8 mouse cellular contexts compared by ENCODE assay signal in genomic region chr10:85182766-85183165, GRCm38 (mm10). TPM values are rescaled to one million over a fixed set of nuclear protein-coding genes. Genes with fewer than 3 reads are reported as not detected.
A peak's percentile ranks its signal among the peaks of the same experiment; 100 is the strongest.
DNase-seq lines count a peak whose midpoint lies in the region; ATAC-seq and TF ChIP-seq lines count a peak whose summit lies in the region.

No protein-coding gene starts in this region.

- H3K27me3 ChIP-seq in lung, embryonic 14.5 days (ENCODE audit: insufficient read depth, low read length), result no peaks in the 10 kb centered on the region
- H3K27me3 ChIP-seq in forebrain, embryonic 14.5 days (replicated peaks; ENCODE audit: control insufficient read depth, insufficient read depth, low read length), result no peaks in the 10 kb centered on the region
- H3K27me3 ChIP-seq in intestine, postnatal 0 days (replicated peaks; ENCODE audit: control insufficient read depth, insufficient read depth, low read length), result no peaks in the 10 kb centered on the region
- no peaks in the 10 kb centered on the region for H3K27me3 ChIP-seq in neural tube, embryonic 14.5 days (ENCODE audit: control insufficient read depth, insufficient read depth, low read length)

- WGBS in lung, embryonic 14.5 days, result 82% methylated on average over 10 of the region's 10 CpGs
- 81% methylated on average over 10 of the region's 10 CpGs for WGBS in lung, adult 2 months
- WGBS in forebrain, embryonic 14.5 days, result 81% methylated on average over 10 of the region's 10 CpGs
- WGBS in intestine, postnatal 0 days, result 87% methylated on average over 10 of the region's 10 CpGs
- WGBS in neural tube, embryonic 14.5 days, result 76% methylated on average over 10 of the region's 10 CpGs

- H3K36me3 ChIP-seq in lung, embryonic 14.5 days (ENCODE audit: insufficient read depth), result 0 out of 2 replicates have a peak, but pooled peaks cover 6% of the 10 kb centered on the region
- no peaks in the 10 kb centered on the region for H3K36me3 ChIP-seq in forebrain, embryonic 14.5 days (ENCODE audit: control insufficient read depth, insufficient read depth, low read length)
- H3K36me3 ChIP-seq in intestine, postnatal 0 days (ENCODE audit: control insufficient read depth, insufficient read depth), result no peaks in the 10 kb centered on the region
- no peaks in the 10 kb centered on the region for H3K36me3 ChIP-seq in neural tube, embryonic 14.5 days (ENCODE audit: control insufficient read depth, insufficient read depth, low read length)

- H3K9me3 ChIP-seq in lung, embryonic 14.5 days (ENCODE audit: low read depth, low read length), result no peaks in the 10 kb centered on the region
- no peaks in the 10 kb centered on the region for H3K9me3 ChIP-seq in forebrain, embryonic 14.5 days (replicated peaks; ENCODE audit: control insufficient read depth, low read length)
- no peaks in the 10 kb centered on the region for H3K9me3 ChIP-seq in intestine, postnatal 0 days (ENCODE audit: control insufficient read depth)
- H3K9me3 ChIP-seq in neural tube, embryonic 14.5 days (ENCODE audit: control insufficient read depth, low read length), result no peaks in the 10 kb centered on the region

- no peak for TF ChIP-seq CTCF in lung, embryonic 14.5 days (IDR thresholded peaks at IDR 0.05; ENCODE audit: low read depth)
- no peak for TF ChIP-seq CTCF in lung, adult 2 months (IDR thresholded peaks at IDR 0.05; ENCODE audit: insufficient read depth, low read length)
- no peak for TF ChIP-seq CTCF in intestine, postnatal 0 days (IDR thresholded peaks at IDR 0.05; ENCODE audit: low read depth)

- TF ChIP-seq POLR2A in lung, adult 2 months (IDR thresholded peaks at IDR 0.05; ENCODE audit: borderline replicate concordance, extremely low read depth, low read depth, low read length), result no peak

- no peak overlapping the region for H3K9ac ChIP-seq in lung, embryonic 14.5 days
- peak overlapping the region; percentile 52; the same call in 1 of the 2 replicates for H3K9ac ChIP-seq in forebrain, embryonic 14.5 days (ENCODE audit: low read length)
- peak overlapping the region; percentile 38; the same call in 1 of the 2 replicates for H3K9ac ChIP-seq in intestine, postnatal 0 days (ENCODE audit: low read depth, low read length)
- H3K9ac ChIP-seq in neural tube, embryonic 14.5 days (replicated peaks; ENCODE audit: low read depth, low read length), result no peak overlapping the region; the same call in 1 of the 2 replicates

- no peaks in the 10 kb centered on the region; the same call in 1 of the 2 replicates for H3K4me1 ChIP-seq in lung, embryonic 14.5 days (ENCODE audit: insufficient read depth)
- H3K4me1 ChIP-seq in lung, adult 2 months (ENCODE audit: control insufficient read depth, insufficient read depth, low read length), result peaks cover 4% of the 10 kb centered on the region; the same call in 1 of the 2 replicates
- peaks cover 6% of the 10 kb centered on the region; the same call in 1 of the 2 replicates for H3K4me1 ChIP-seq in forebrain, embryonic 14.5 days (ENCODE audit: control insufficient read depth, insufficient read depth, low read length)
- H3K4me1 ChIP-seq in intestine, postnatal 0 days (replicated peaks; ENCODE audit: control insufficient read depth, insufficient read depth, low read length), result no peaks in the 10 kb centered on the region
- peaks cover 11% of the 10 kb centered on the region; the same call in 1 of the 2 replicates for H3K4me1 ChIP-seq in neural tube, embryonic 14.5 days (ENCODE audit: control insufficient read depth, insufficient read depth, low read length)

- peak overlapping the region; percentile 99 for H3K4me2 ChIP-seq in lung, embryonic 14.5 days
- peak overlapping the region; percentile 100 for H3K4me2 ChIP-seq in forebrain, embryonic 14.5 days (ENCODE audit: low read length)
- peak overlapping the region; percentile 98 for H3K4me2 ChIP-seq in intestine, postnatal 0 days (replicated peaks; ENCODE audit: low read depth)
- peak overlapping the region; percentile 98 for H3K4me2 ChIP-seq in neural tube, embryonic 14.5 days (ENCODE audit: low read depth, low read length)

- no peak overlapping the region for H3K4me3 ChIP-seq in lung, embryonic 14.5 days (ENCODE audit: low read depth, low read length)
- no peak overlapping the region for H3K4me3 ChIP-seq in lung, adult 2 months (replicated peaks; ENCODE audit: extremely low read depth, low read depth, low read length)
- peak overlapping the region; percentile 89; the same call in 1 of the 2 replicates for H3K4me3 ChIP-seq in forebrain, embryonic 14.5 days (ENCODE audit: low read depth, low read length)
- peak overlapping the region; percentile 92 for H3K4me3 ChIP-seq in intestine, postnatal 0 days (ENCODE audit: low read depth, low read length)
- H3K4me3 ChIP-seq in neural tube, embryonic 14.5 days (ENCODE audit: low read depth, low read length), result no peak overlapping the region; the same call in 1 of the 2 replicates

- no peak overlapping the region for H3K27ac ChIP-seq in lung, embryonic 14.5 days (ENCODE audit: low read depth)
- no peak overlapping the region for H3K27ac ChIP-seq in forebrain, embryonic 14.5 days (ENCODE audit: low read depth, low read length)
- H3K27ac ChIP-seq in intestine, postnatal 0 days (ENCODE audit: low read depth, low read length), result no peak overlapping the region
- no peak overlapping the region for H3K27ac ChIP-seq in neural tube, embryonic 14.5 days (ENCODE audit: low read depth, low read length)

- DNase-seq in lung, embryonic 14.5 days, result no peak
- DNase-seq in lung, adult 2 months, result no peak
- no peak for DNase-seq in forebrain, embryonic 14.5 days (ENCODE audit: low spot score)
- no peak for DNase-seq in adrenal gland, postnatal 4 days (ENCODE audit: low spot score in 2 of 2)
- DNase-seq in urinary bladder, postnatal 36 days (ENCODE audit: low spot score in 2 of 2), result no peak

- ATAC-seq in lung, embryonic 14.5 days (ENCODE audit: insufficient read depth), result no peak
- no peak for ATAC-seq in forebrain, embryonic 14.5 days
- ATAC-seq in intestine, postnatal 0 days, result no peak
- ATAC-seq in neural tube, embryonic 14.5 days (ENCODE audit: low read depth), result no peak
- no peak for ATAC-seq in granulocyte monocyte progenitor cell, adult 5-6 weeks (replicated peaks; ENCODE audit: poor library complexity, severe bottlenecking)

RNA-seq across cellular contexts. Expression of gene Cry1, which starts 2.1 kb away (rescaled TPM):
- 32.4 and 34.6 TPM in 2 replicates for polyA plus RNA-seq in lung, embryonic 14.5 days (2014; fragmentation: Nextera tagmentation; extraction: Ambion mirVana)
- polyA plus RNA-seq in lung, adult 2 months (2012; rRNA removed), result 4.6 and 6.0 TPM in 2 replicates
- 23.4 and 30.3 TPM in 2 replicates for polyA plus RNA-seq in forebrain, embryonic 14.5 days (2014; fragmentation: Nextera tagmentation; extraction: Ambion mirVana)
- 18.6 and 20.3 TPM in 2 replicates for polyA plus RNA-seq in intestine, postnatal 0 days (2015; fragmentation: Nextera tagmentation; extraction: Ambion mirVana)
- 33.0 and 40.3 TPM in 2 replicates for polyA plus RNA-seq in neural tube, embryonic 14.5 days (2014; fragmentation: Nextera tagmentation; extraction: Ambion mirVana)
- 10 to 100 TPM; 18.8 to 19.5 TPM for total RNA-seq in adrenal gland, postnatal 4 days (2021)
- total RNA-seq in granulocyte monocyte progenitor cell, adult 5-6 weeks (2014; fragmentation: Nextera tagmentation), result 24.6 and 40.3 TPM in 2 replicates
- total RNA-seq in granulocyte monocyte progenitor cell, adult 5-6 weeks (2017), result 15.7 and 19.7 TPM in 2 replicates

RNA-seq across cellular contexts. Expression of gene Mterf2, which starts 54.9 kb away (rescaled TPM):
- polyA plus RNA-seq in lung, embryonic 14.5 days (2014; fragmentation: Nextera tagmentation; extraction: Ambion mirVana), result 10.4 and 15.2 TPM in 2 replicates
- 2.0 and 3.5 TPM in 2 replicates for polyA plus RNA-seq in lung, adult 2 months (2012; rRNA removed)
- 31.3 and 34.9 TPM in 2 replicates for polyA plus RNA-seq in forebrain, embryonic 14.5 days (2014; fragmentation: Nextera tagmentation; extraction: Ambion mirVana)
- polyA plus RNA-seq in intestine, postnatal 0 days (2015; fragmentation: Nextera tagmentation; extraction: Ambion mirVana), result 11.7 and 12.6 TPM in 2 replicates
- polyA plus RNA-seq in neural tube, embryonic 14.5 days (2014; fragmentation: Nextera tagmentation; extraction: Ambion mirVana), result 33.1 and 35.4 TPM in 2 replicates
- 10 to 100 TPM; 11.1 to 11.3 TPM for total RNA-seq in adrenal gland, postnatal 4 days (2021)
- 3.4 TPM in 1 of 2 replicates, not detected in the other for total RNA-seq in granulocyte monocyte progenitor cell, adult 5-6 weeks (2014; fragmentation: Nextera tagmentation)
- 9.2 and 12.0 TPM in 2 replicates for total RNA-seq in granulocyte monocyte progenitor cell, adult 5-6 weeks (2017)

Comparison
In these comparisons a context has a peak if more than half of its experiments do, and no peak if none do; other contexts are left out.
1. H3K4me3 ChIP-seq: peak in forebrain, embryonic 14.5 days (single experiment) and intestine, postnatal 0 days (single experiment); none in lung, embryonic 14.5 days (single experiment), lung, adult 2 months (single experiment) and neural tube, embryonic 14.5 days (single experiment).
2. H3K9ac ChIP-seq: peak in forebrain, embryonic 14.5 days (single experiment) and intestine, postnatal 0 days (single experiment); none in lung, embryonic 14.5 days (single experiment) and neural tube, embryonic 14.5 days (single experiment).
3. Peak in every context shown above with its lines, with median percentiles within 50 percentile points of each other: H3K4me2 ChIP-seq.